Mouse (Mus musculus) CH12F3 (cell line): ENCODE data around the gene Tcf19.

Source experiments
- in situ Hi-C: fragments of 300-500 bp; cut with MboI; formaldehyde crosslinking; loops from 2 replicates; pipeline ENCODE4 v1.14.3; 2020; ENCODE audit warnings: low sequenced_read_pairs

Gene Tcf19

DNA sequence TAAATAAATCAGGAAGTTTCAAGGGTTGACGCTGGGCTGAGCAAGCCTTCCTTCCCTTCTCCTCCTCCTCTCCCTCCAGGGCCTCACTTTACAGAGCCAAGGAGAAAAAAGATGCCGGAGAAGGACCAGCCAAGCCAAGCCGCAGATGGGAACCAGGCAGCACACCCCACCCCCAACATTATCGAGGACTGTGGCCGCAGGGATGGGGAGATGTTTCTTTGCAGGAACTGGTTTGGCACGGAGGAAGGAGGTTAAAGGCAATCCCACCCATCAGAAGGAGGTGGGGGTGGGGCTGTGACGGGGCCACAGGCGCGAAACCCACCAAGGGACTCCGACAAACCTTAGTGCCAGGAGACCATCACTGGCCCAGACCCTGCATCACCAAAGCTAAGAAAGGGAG, 29.9 kb downstream of the Tcf19 start:
- in situ Hi-C loops = no loop called here

DNA sequence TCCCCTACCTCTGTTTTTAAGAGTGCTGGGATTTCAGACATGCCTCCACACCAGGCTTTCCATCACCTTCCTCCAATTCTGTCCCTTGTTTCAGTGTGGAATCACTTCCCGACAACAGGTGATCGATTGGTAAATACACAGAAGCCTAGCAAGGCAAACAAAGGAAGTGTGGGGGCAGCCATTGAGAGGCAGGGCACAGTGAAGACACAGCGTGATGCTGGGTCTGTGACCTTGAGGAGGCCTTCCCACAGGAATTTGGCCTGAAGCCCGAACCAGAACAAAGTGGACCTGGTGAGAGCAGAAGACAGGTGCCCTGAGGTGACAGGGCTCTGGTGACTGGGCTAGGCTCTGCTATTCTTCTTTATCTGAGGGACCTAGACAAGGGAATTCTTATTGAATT, 30.9 kb downstream of the Tcf19 start:
- in situ Hi-C loops = no loop called here

DNA sequence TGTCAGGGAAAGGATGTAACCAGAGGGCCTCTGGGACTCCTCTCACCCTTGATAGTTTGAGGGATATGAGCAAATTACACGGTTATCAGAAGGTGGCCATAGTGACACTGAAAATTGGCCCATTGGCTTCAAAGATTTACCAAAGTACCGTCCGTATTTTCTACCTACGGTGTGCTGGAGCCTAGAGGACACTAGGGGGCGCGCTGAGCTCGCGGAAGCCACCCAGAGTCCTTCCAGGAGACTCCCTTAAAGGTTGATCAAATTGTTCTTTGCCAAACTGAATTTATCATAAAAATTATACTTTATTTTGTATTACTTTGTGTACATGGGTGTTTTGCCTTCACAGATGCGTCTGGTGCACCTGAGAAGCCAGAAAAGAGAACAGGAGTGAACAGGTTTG, 32.6 kb downstream of the Tcf19 start:
- in situ Hi-C loops = no loop called here

DNA sequence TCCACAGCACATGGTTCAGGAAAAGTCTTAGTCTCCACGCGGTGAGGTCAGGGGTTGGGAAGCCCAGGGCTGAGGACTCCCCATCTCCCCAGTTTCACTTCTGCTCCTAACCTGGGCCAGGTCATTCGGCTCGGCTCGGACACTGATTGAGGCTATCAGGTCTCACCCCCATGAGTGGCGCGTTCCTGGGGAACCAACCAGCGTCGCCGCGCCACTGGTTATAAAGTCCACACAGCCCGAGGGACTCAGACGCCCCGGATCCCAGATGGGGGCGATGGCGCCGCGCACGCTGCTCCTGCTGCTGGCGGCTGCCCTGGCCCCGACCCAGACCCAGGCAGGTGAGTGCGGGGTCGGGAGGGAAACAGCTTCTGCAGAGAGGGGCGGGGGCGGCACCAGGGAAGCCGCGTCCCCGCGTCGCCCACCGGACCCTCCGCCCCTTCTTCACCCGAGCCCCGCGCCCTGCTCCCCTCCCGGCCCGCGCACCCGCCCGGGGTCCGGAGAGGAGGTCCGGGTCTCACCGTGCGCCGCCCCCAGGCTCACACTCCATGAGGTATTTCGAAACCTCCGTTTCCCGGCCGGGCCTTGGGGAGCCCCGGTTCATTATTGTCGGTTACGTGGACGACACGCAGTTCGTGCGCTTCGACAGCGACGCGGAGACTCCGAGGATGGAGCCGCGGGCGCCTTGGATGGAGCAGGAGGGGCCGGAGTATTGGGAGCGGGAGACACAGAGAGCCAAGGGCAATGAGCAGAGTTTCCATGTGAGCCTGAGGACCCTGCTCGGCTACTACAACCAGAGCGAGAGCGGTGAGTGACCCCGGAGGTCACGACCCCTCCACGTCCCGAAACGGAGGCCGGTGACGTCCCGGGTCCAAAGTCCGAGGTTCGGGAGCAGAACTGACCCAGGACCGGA, 46.5 kb downstream of the Tcf19 start, which contains the start of gene H2-Q10:
Gene H2-Q10, plus strand, starts transcription at position 248 of the 910 bp plus-strand sequence.
- in situ Hi-C loops = loop anchor here (25.0 kb wide), 1 partner anchor 1483 kb away; no protein-coding TSS in a partner anchor

DNA sequence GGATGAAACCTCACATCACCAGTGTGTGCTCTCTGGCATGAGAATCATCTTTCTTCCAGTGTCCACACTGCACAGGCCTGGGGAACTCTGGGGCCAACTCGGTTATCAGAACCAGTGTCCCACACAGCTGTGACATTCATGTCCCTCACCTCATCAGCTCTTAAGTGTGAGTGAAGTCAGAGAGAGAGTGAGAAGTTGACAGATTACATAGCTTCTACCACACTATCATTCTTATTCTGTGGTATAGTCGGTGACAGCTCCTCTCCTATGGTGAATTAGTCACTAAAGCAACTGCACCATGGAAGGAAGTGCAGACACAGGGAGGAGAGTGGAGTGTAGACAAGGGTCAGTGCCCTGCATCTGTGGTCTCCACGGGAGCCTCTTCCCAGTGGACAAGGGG, 47.7 kb downstream of the Tcf19 start:
- in situ Hi-C loops = loop anchor here (25.0 kb wide), 1 partner anchor 1482 kb away; no protein-coding TSS in a partner anchor

DNA sequence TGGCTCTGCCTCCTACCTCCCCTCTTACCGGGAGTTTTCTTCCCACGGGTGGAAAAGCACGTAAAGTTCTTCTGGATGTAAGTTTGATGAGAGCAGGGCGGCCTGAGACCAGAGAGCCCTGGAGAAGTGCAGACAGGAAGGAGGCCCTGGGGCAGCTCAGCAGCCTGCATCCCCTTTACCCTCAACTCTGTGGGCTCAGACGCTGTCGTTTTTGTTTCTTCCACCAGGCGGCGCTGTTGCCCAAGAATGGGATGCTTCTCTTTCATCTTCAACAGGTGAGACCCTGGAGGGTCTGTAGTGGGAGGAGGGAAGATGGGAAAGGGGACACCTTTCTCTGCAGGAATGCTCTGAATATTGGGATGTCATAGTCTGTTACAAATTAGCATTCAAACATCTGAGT, 51.0 kb downstream of the Tcf19 start:
- in situ Hi-C loops = loop anchor here (25.0 kb wide), 1 partner anchor 1478 kb away; no protein-coding TSS in a partner anchor
